Mouse (Mus musculus) cerebellum, postnatal 14 days (tissue): ENCODE measurements around the gene Ctrc.
"Not testable (repeated sequence)": the region's sequence is repeated elsewhere in the genome, so short reads cannot be mapped to it uniquely, and the experiment has no call there.

ENCODE experiments used
- DNase-seq, 2 experiments: peaks; one replicate each; pipeline ENCODE4 v3.0.0; 2021; ENCODE audit warnings: mixed read lengths in 2 of 2

The Ctrc gene

GRCm38 (mm10) chr4:141781201-141781985 is 64.8 kb downstream of the Ctrc start:
- DNase-seq, result no peak

- no peak for DNase-seq
These were observed 66.3 kb downstream of the Ctrc start for GRCm38 (mm10) chr4:141779828-141780227.

GRCm38 (mm10) chr4:141773019-141773418 is 73.1 kb downstream of the Ctrc start:
- DNase-seq, result not testable (repeated sequence)

GRCm38 (mm10) chr4:141771823-141772222 is 74.3 kb downstream of the Ctrc start:
- no peak for DNase-seq

- DNase-seq, result no peak
These were observed 76.5 kb downstream of the Ctrc start for GRCm38 (mm10) chr4:141769501-141770160.

- peak; percentile 80 to 81 for DNase-seq
These were observed 78.7 kb downstream of the Ctrc start for GRCm38 (mm10) chr4:141767353-141768036.

- peak; percentile 67 to 68 for DNase-seq
These were observed 79.3 kb downstream of the Ctrc start for GRCm38 (mm10) chr4:141766668-141767352.

- DNase-seq, result peak in 1 of 2 experiments; percentile 15
These were observed 79.9 kb downstream of the Ctrc start for GRCm38 (mm10) chr4:141766316-141766667.

GRCm38 (mm10) chr4:141765008-141765407 is 81.2 kb downstream of the Ctrc start:
- no peak for DNase-seq
